ENCODE assay signal across 8 mouse cellular contexts in genomic region chr17:24529007-24529451, GRCm38 (mm10). TPM values are rescaled to one million over a fixed set of nuclear protein-coding genes. Genes with fewer than 3 reads are reported as not detected.
DNase-seq lines count a peak whose midpoint lies in the region; ATAC-seq and TF ChIP-seq lines count a peak whose summit lies in the region.

No protein-coding gene starts in this region.

- peak; percentile 42 for DNase-seq in urinary bladder, postnatal 14 days (ENCODE audit: low spot score)
- no peak for DNase-seq in urinary bladder, adult 2 months (ENCODE audit: low spot score)
- peak; percentile 57 for DNase-seq in c-Kit-positive CD71-positive TER-119-positive erythroid progenitor cells, embryonic 14.5 days (ENCODE audit: low spot score)
- DNase-seq in liver, postnatal 0 days: peak; percentile 79

- no peaks in the 10 kb centered on the region for H3K9me3 ChIP-seq in forebrain, embryonic 15.5 days
- no peaks in the 10 kb centered on the region for H3K9me3 ChIP-seq in intestine, embryonic 16.5 days (ENCODE audit: control insufficient read depth, low read length)
- H3K9me3 ChIP-seq in liver, postnatal 0 days (ENCODE audit: low read length): no peaks in the 10 kb centered on the region
- H3K9me3 ChIP-seq in neural tube, embryonic 15.5 days (replicated peaks): no peaks in the 10 kb centered on the region

- H3K36me3 ChIP-seq in forebrain, embryonic 15.5 days: no peaks in the 10 kb centered on the region
- no peaks in the 10 kb centered on the region; the same call in 1 of the 2 replicates for H3K36me3 ChIP-seq in intestine, embryonic 16.5 days (ENCODE audit: control insufficient read depth, insufficient read depth, low read length)
- peaks cover 12% of the 10 kb centered on the region for H3K36me3 ChIP-seq in liver, postnatal 0 days (replicated peaks; ENCODE audit: insufficient read depth, low read length)
- H3K36me3 ChIP-seq in neural tube, embryonic 15.5 days: peaks cover 4% of the 10 kb centered on the region; the same call in 1 of the 2 replicates

- peak overlapping the region; percentile 71 for H3K4me2 ChIP-seq in forebrain, embryonic 15.5 days (replicated peaks)
- peak overlapping the region; percentile 82 for H3K4me2 ChIP-seq in intestine, embryonic 16.5 days (ENCODE audit: low read depth, low read length)
- peak overlapping the region; percentile 94 for H3K4me2 ChIP-seq in liver, postnatal 0 days (ENCODE audit: low read depth, low read length)
- H3K4me2 ChIP-seq in neural tube, embryonic 15.5 days: peak overlapping the region; percentile 81

- peak overlapping the region; percentile 59 for H3K9ac ChIP-seq in forebrain, embryonic 15.5 days (replicated peaks)
- peak overlapping the region; percentile 80 for H3K9ac ChIP-seq in intestine, embryonic 16.5 days (ENCODE audit: low read depth, low read length)
- peak overlapping the region; percentile 79 for H3K9ac ChIP-seq in liver, postnatal 0 days (replicated peaks)
- peak overlapping the region; percentile 90 for H3K9ac ChIP-seq in neural tube, embryonic 15.5 days (replicated peaks)

- H3K4me3 ChIP-seq in forebrain, embryonic 15.5 days: peak overlapping the region; percentile 93
- H3K4me3 ChIP-seq in intestine, embryonic 16.5 days (ENCODE audit: low read length): peak overlapping the region; percentile 71
- peak overlapping the region; percentile 87 for H3K4me3 ChIP-seq in liver, postnatal 0 days (ENCODE audit: low read depth, low read length)
- peak overlapping the region; percentile 97 for H3K4me3 ChIP-seq in neural tube, embryonic 15.5 days (replicated peaks)

- no peak for ATAC-seq in forebrain, embryonic 15.5 days (replicated peaks)
- no peak for ATAC-seq in intestine, embryonic 16.5 days
- no peak for ATAC-seq in liver, postnatal 0 days
- no peak for ATAC-seq in neural tube, embryonic 15.5 days (ENCODE audit: low FRiP score)
- no peak; the same call in 1 of the 2 replicates for ATAC-seq in monocyte, adult 5-6 weeks (replicated peaks; ENCODE audit: insufficient number of reproducible peaks, low FRiP score, low TSS enrichment, poor library complexity, severe bottlenecking)

- peak overlapping the region; percentile 83; the same call in 1 of the 2 replicates for H3K27ac ChIP-seq in forebrain, embryonic 15.5 days (replicated peaks)
- H3K27ac ChIP-seq in intestine, embryonic 16.5 days (ENCODE audit: low read length): peak overlapping the region; percentile 90
- peak overlapping the region; percentile 81 for H3K27ac ChIP-seq in liver, postnatal 0 days (ENCODE audit: low read depth)
- H3K27ac ChIP-seq in neural tube, embryonic 15.5 days (replicated peaks): peak overlapping the region; percentile 89

- no peaks in the 10 kb centered on the region for H3K27me3 ChIP-seq in forebrain, embryonic 15.5 days
- H3K27me3 ChIP-seq in intestine, embryonic 16.5 days (replicated peaks; ENCODE audit: control insufficient read depth, insufficient read depth, low read length): no peaks in the 10 kb centered on the region
- H3K27me3 ChIP-seq in liver, postnatal 0 days (ENCODE audit: insufficient read depth, low read length): no peaks in the 10 kb centered on the region
- no peaks in the 10 kb centered on the region for H3K27me3 ChIP-seq in neural tube, embryonic 15.5 days (replicated peaks)

- peaks cover 67% of the 10 kb centered on the region for H3K4me1 ChIP-seq in forebrain, embryonic 15.5 days
- H3K4me1 ChIP-seq in intestine, embryonic 16.5 days (ENCODE audit: control insufficient read depth, insufficient read depth, low read length): peaks cover 60% of the 10 kb centered on the region
- H3K4me1 ChIP-seq in liver, postnatal 0 days (ENCODE audit: insufficient read depth): peaks cover 47% of the 10 kb centered on the region
- H3K4me1 ChIP-seq in neural tube, embryonic 15.5 days: peaks cover 80% of the 10 kb centered on the region

- peak; percentile 95 for TF ChIP-seq CTCF in liver, postnatal 0 days (IDR thresholded peaks at IDR 0.05; ENCODE audit: low read depth)

- TF ChIP-seq EP300 in liver, postnatal 0 days (IDR thresholded peaks at IDR 0.05; ENCODE audit: low read depth): no peak

- 2% methylated on average over 4 of the region's 4 CpGs for WGBS in forebrain, embryonic 15.5 days
- 2% methylated on average over 4 of the region's 4 CpGs for WGBS in intestine, embryonic 16.5 days
- WGBS in liver, postnatal 0 days (ENCODE audit: insufficient replicate concordance): 2% methylated on average over 4 of the region's 4 CpGs
- WGBS in neural tube, embryonic 15.5 days: 0% methylated on average over 4 of the region's 4 CpGs

RNA-seq across cellular contexts. Expression of gene Traf7, which starts 1.3 kb away (rescaled TPM):
- polyA plus RNA-seq in urinary bladder, adult 2 months (2012; rRNA removed): 174 and 223 TPM in 2 replicates
- polyA plus RNA-seq in forebrain, embryonic 15.5 days (2015; fragmentation: Nextera tagmentation; extraction: Ambion mirVana): 107 and 112 TPM in 2 replicates
- polyA plus RNA-seq in intestine, embryonic 16.5 days (2015; fragmentation: Nextera tagmentation; extraction: Ambion mirVana): 81.9 and 87.6 TPM in 2 replicates
- 14.1 and 17.2 TPM in 2 replicates for polyA plus RNA-seq in liver, postnatal 0 days (2015; fragmentation: Nextera tagmentation; extraction: Ambion mirVana)
- 83.2 and 89.4 TPM in 2 replicates for polyA plus RNA-seq in neural tube, embryonic 15.5 days (2015; fragmentation: Nextera tagmentation; extraction: Ambion mirVana)
- 83.2 to 132 TPM (median 118 TPM) in 3 replicates for total RNA-seq in monocyte, adult 5-6 weeks (2017)

RNA-seq across cellular contexts. Expression of gene Rab26, which starts 5.0 kb away (rescaled TPM):
- 1.4 and 1.5 TPM in 2 replicates for polyA plus RNA-seq in urinary bladder, adult 2 months (2012; rRNA removed)
- 5.7 and 6.6 TPM in 2 replicates for polyA plus RNA-seq in forebrain, embryonic 15.5 days (2015; fragmentation: Nextera tagmentation; extraction: Ambion mirVana)
- polyA plus RNA-seq in intestine, embryonic 16.5 days (2015; fragmentation: Nextera tagmentation; extraction: Ambion mirVana): 5.2 and 6.6 TPM in 2 replicates
- 0.45 and 0.81 TPM in 2 replicates for polyA plus RNA-seq in liver, postnatal 0 days (2015; fragmentation: Nextera tagmentation; extraction: Ambion mirVana)
- 6.1 and 9.1 TPM in 2 replicates for polyA plus RNA-seq in neural tube, embryonic 15.5 days (2015; fragmentation: Nextera tagmentation; extraction: Ambion mirVana)
- 0.39 TPM in 1 of 3 replicates, not detected in the others for total RNA-seq in monocyte, adult 5-6 weeks (2017)

RNA-seq across cellular contexts. Expression of gene Pkd1, which starts 20.6 kb away (rescaled TPM):
- 69.8 and 84.0 TPM in 2 replicates for polyA plus RNA-seq in urinary bladder, adult 2 months (2012; rRNA removed)
- 17.1 and 22.9 TPM in 2 replicates for polyA plus RNA-seq in forebrain, embryonic 15.5 days (2015; fragmentation: Nextera tagmentation; extraction: Ambion mirVana)
- polyA plus RNA-seq in intestine, embryonic 16.5 days (2015; fragmentation: Nextera tagmentation; extraction: Ambion mirVana): 12.2 and 13.5 TPM in 2 replicates
- polyA plus RNA-seq in liver, postnatal 0 days (2015; fragmentation: Nextera tagmentation; extraction: Ambion mirVana): 2.7 and 2.8 TPM in 2 replicates
- polyA plus RNA-seq in neural tube, embryonic 15.5 days (2015; fragmentation: Nextera tagmentation; extraction: Ambion mirVana): 31.2 and 31.7 TPM in 2 replicates
- 9.1 to 15.7 TPM (median 11.9 TPM) in 3 replicates for total RNA-seq in monocyte, adult 5-6 weeks (2017)

RNA-seq across cellular contexts. Expression of gene Caskin1, which starts 40.6 kb away (rescaled TPM):
- 0.76 and 1.1 TPM in 2 replicates for polyA plus RNA-seq in urinary bladder, adult 2 months (2012; rRNA removed)
- polyA plus RNA-seq in forebrain, embryonic 15.5 days (2015; fragmentation: Nextera tagmentation; extraction: Ambion mirVana): 25.6 and 26.4 TPM in 2 replicates
- polyA plus RNA-seq in intestine, embryonic 16.5 days (2015; fragmentation: Nextera tagmentation; extraction: Ambion mirVana): 1.1 and 1.4 TPM in 2 replicates
- polyA plus RNA-seq in liver, postnatal 0 days (2015; fragmentation: Nextera tagmentation; extraction: Ambion mirVana): not detected in 2 replicates
- polyA plus RNA-seq in neural tube, embryonic 15.5 days (2015; fragmentation: Nextera tagmentation; extraction: Ambion mirVana): 42.7 and 53.4 TPM in 2 replicates
- not detected in 3 replicates for total RNA-seq in monocyte, adult 5-6 weeks (2017)

RNA-seq across cellular contexts. Expression of gene Mlst8, which starts 50.2 kb away (rescaled TPM):
- polyA plus RNA-seq in urinary bladder, adult 2 months (2012; rRNA removed): 20.9 and 21.7 TPM in 2 replicates
- 35.2 and 36.4 TPM in 2 replicates for polyA plus RNA-seq in forebrain, embryonic 15.5 days (2015; fragmentation: Nextera tagmentation; extraction: Ambion mirVana)
- 25.1 and 26.0 TPM in 2 replicates for polyA plus RNA-seq in intestine, embryonic 16.5 days (2015; fragmentation: Nextera tagmentation; extraction: Ambion mirVana)
- polyA plus RNA-seq in liver, postnatal 0 days (2015; fragmentation: Nextera tagmentation; extraction: Ambion mirVana): 6.2 and 8.1 TPM in 2 replicates
- 29.5 and 33.1 TPM in 2 replicates for polyA plus RNA-seq in neural tube, embryonic 15.5 days (2015; fragmentation: Nextera tagmentation; extraction: Ambion mirVana)
- total RNA-seq in monocyte, adult 5-6 weeks (2017): 8.4 to 19.3 TPM (median 11.2 TPM) in 3 replicates
